Mouse (Mus musculus) C2C12 (cell line): ENCODE measurements around the gene Ptprh.
"Not testable (repeated sequence)": the region's sequence is repeated elsewhere in the genome, so short reads cannot be mapped to it uniquely, and the experiment has no call there.

ENCODE experiments used
- CTCF ChIP-seq: IDR thresholded peaks from one replicate; pipeline ENCODE4 v1.5.1; 2011; ENCODE audit not compliant: control insufficient read depth, insufficient read depth, insufficient read length
- FOSL1 ChIP-seq: IDR thresholded peaks from one replicate; pipeline ENCODE4 v1.8.0; 2011; ENCODE audit warnings: mild to moderate bottlenecking, low read length; ENCODE audit not compliant: poor library complexity, insufficient read depth, severe bottlenecking
- MYOD1 ChIP-seq: IDR thresholded peaks from one replicate; pipeline ENCODE4 v1.6.1; 2011; ENCODE audit warnings: low read depth; ENCODE audit not compliant: control insufficient read depth, insufficient read length
- MYOG ChIP-seq: IDR thresholded peaks from one replicate; pipeline ENCODE4 v1.6.1; 2011; ENCODE audit not compliant: control insufficient read depth, insufficient read length; ENCODE audit errors: extremely low read depth
- USF1 ChIP-seq: IDR thresholded peaks from one replicate; pipeline ENCODE4 v1.6.1; 2011; ENCODE audit warnings: low read depth, mild to moderate bottlenecking, control low read depth, moderate library complexity

- not testable (repeated sequence) for TF ChIP-seq CTCF, USF1, MYOG, FOSL1, MYOD1
Measured at GRCm38 (mm10) chr7:4572361-4572760, 31.5 kb downstream of the Ptprh start.
